Mouse (Mus musculus) bone marrow macrophage, adult 2 months (primary cell): ENCODE measurements around the gene Map1b.

Experiments used
- CTCF ChIP-seq: IDR thresholded peaks from 2 replicates; pipeline ENCODE4 v1.5.1; 2012; ENCODE audit warnings: low read depth, mild to moderate bottlenecking, low read length, moderate library complexity
- POLR2A ChIP-seq: IDR thresholded peaks from 2 replicates; pipeline ENCODE4 v1.6.1; 2012; ENCODE audit warnings: mild to moderate bottlenecking, low read depth, low read length, borderline replicate concordance

DNA sequence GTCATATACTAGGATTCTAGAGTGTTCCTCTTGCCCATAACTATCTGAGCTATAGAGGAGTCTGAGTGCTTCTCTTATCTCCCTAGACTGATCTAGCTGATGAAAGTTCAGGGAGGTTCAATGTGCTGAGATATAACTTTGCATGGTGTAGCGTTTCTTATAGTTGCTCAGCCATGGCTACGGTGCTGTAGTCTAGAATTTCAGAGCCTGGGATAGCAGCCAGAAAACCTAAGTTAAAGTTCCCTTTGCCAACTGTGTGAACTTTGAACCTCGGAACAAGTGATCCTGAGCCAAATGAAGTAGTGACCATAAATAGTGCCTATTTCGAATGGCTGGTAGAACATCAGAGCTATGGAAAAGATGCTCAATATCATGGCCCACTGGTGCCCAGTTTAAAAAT, 56.7 kb downstream of the Map1b start:
- TF ChIP-seq CTCF (no peak), POLR2A (no peak)
